Mouse (Mus musculus) urinary bladder, postnatal 14 days (tissue): Measurements from ENCODE around the gene Card11.

Experiments
- DNase-seq: peaks from one replicate; pipeline ENCODE4 v3.0.0; 2021; ENCODE audit warnings: low spot score

Gene Card11

DNA sequence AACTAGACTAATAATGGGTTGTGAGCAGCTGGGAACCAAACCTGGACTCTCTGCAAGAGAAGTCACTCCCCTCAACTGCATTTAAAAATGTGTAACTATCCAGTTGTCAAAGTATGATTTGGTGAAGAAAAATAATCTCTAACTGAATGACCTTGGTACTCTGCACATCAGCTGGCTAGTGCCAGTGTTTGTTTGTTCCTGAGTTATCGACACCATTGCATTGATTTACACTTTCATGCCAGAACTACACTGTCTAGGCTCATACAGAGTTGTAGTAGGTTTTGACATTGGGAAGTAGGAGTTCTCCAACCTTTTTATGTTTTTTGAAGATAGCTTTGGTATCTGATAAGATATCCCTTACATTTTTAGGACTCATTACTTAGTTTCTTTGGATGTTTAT is 81.9 kb downstream of the Card11 start:
- no peak for DNase-seq

GRCm38 (mm10) chr5:140917807-140918206 is 82.6 kb downstream of the Card11 start:
- no peak for DNase-seq

GRCm38 (mm10) chr5:140910841-140911240 is 89.5 kb downstream of the Card11 start:
- no peak for DNase-seq

DNA sequence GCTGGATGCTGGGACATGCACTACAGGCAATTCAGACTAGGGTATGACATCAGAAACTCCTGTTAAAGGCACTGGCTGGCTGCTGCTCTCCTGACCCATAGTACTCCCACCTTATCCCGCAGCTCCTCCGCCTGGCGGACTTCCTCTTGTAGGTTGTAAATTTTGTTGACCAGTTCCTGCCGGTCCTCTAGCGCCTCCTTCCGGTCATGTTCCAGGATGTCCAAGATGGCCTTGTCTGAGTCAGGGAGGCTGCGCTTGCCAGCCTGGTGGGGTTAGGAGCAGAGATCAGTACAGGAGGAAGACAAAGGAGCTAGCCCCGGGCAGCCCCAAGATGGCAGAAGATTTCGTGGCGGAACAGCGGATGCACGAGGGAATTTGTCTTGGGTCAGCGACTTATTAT is 99.5 kb downstream of the Card11 start:
- DNase-seq: peak; percentile 9

DNA sequence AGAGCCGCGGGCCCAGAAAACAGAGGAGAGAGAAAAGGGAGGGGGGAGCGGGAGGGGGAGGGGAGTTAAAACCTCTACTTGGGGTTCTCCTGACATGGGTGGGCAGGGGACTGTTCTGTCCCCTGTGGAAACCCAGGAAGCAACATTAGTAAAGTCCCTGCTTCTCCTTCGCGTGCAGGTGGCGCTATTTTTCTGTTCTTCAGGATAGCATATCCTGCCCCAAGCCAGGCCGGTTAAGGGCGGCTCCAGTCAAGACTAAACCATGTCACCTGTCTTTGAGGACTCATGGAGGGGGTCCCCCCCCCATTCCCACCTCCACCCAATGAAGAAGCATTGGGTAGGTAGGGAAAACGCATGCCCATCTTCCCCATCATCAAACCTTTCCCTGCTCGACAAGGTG is 109.3 kb downstream of the Card11 start:
- no peak for DNase-seq

DNA sequence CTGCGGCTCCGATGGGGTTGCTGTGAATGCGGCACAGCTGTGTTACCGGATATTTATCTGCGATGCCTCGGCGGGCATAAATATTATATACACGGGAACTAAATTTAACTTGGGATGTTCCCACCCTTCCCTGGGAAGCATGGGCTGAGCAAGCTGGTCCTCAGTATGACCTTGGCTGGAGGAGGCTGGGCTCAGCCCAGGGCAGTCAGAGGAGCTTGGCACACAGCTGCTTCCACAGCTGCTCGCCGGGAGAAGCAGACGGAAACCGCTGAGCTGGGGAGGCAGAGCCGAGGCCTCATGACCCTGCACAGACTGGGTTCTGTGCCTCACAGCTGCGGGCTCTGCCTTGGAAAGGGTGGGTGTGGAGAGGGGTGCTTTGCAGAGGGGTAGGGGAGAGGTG is 110.3 kb downstream of the Card11 start:
- peak; percentile 22 for DNase-seq

DNA sequence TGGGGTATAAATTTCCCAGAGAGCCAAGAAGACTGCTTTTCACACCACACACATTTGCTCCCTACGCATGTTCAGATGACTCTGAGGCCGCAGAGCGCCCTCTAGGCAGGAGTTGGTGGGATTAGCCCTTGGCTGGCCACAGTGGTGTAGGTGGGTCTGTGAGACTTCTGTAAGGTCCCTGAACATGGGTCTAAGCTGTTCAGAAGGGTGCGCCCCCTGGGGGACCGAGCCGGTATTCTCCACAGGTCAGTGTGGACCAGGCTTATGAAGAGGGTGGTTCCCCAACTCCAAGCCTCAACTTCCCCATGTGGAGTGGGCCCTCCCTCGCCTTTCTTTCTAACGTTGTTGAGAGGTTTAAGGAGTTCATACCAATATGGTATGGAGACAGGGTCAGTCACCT is 110.8 kb downstream of the Card11 start:
- DNase-seq: peak; percentile 43

- DNase-seq: no peak
These were observed 112.5 kb downstream of the Card11 start for GRCm38 (mm10) chr5:140887871-140888270.

DNA sequence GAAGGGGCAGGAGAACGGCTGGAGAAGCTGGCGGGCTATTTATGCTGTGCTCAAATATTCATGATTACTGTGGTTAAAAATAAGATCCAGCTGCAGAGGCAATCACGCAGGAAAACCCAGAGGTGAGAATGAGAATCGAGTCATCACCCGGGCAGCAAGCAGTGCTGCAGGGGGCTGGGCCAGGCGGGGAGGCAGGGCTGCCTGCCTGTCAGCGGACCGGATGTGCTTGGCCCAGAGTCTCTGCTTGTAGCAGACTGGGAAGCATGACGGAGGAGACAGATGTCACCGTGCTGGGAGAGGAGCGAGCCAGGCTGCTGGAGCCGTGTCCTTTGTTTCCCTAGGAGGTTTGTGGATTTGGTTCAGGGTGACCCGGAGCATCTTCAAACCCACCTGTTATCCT is 115.4 kb downstream of the Card11 start:
- no peak for DNase-seq

GRCm38 (mm10) chr5:140882391-140882790 is 118.0 kb downstream of the Card11 start:
- DNase-seq: no peak

GRCm38 (mm10) chr5:140880151-140880550 is 120.2 kb downstream of the Card11 start:
- DNase-seq: no peak

GRCm38 (mm10) chr5:140878644-140879043 is 121.7 kb downstream of the Card11 start:
- DNase-seq: no peak

DNA sequence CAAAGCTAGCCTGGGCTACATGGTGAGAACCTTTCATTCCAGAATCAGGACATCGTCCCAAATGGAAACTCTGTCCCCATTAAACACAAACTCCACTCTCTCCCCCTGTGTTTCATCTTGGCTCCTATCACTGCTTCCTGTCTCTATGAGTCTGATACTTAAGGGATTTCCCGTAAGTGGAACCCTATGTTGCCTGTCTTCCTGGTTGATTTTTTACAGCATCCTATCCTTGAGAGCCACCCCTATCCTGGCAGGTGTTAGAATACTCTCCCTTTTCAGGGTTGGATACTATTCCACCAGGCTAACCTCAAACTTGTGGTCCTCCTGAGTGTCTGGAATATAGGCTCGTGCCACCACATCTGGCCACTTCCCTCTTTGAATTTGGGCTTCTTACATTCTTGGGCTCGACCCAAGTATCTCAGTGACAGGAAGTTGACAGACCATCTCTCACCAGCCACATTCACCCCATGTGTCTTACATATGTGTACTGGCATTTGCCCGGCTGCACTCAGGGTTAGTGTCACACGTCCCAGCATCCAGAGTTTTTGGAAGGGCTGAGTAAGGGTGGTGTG is 126.6 kb downstream of the Card11 start:
- DNase-seq: no peak

DNA sequence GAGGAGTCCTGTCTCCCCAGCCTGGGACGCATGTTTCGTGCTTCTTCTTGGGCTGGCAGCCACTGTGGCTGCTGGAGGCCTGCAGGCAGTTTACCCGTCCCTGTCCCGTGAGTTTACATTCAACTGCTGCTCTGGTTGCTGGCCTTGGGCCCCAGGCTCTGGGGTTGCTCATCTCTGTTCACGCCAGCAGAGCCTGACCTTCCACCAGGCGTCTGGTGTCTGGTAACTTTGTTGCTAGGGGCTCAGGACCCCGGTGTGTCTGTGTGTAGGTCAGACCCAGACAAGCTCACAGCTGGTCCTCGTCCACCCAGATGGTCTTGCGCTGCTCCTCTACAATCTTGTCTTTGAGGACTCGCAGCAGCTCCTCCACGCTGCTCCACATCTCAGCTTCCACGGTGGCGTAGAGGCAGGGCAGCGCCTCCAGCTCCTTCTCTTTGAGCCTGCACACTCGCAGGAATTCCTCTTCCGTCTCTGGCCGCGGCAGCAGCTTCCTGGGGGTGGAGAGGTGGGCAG is 127.3 kb downstream of the Card11 start:
- DNase-seq: peak; percentile 17

- no peak for DNase-seq
These were observed 127.8 kb downstream of the Card11 start for GRCm38 (mm10) chr5:140872532-140873038.

GRCm38 (mm10) chr5:140871241-140871640 is 129.1 kb downstream of the Card11 start:
- no peak for DNase-seq

DNA sequence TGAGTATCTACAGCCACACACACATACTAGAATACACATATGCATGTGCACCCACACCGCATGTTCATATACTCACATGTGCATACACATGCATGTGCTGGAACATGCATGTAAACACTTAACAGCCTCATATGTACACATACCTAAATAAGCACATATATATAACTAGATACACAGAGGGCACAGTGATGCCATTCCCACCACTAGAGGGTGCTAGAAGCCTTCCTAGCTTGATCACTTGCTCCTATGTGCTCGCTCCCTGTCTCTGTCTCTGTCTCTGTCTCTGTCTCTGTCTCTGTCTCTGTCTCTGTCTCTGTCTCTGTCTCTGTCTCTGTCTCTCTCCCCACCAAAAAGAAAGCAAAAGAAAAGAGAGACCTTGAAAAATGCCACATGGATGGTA is 131.3 kb downstream of the Card11 start:
- DNase-seq: peak; percentile 59

DNA sequence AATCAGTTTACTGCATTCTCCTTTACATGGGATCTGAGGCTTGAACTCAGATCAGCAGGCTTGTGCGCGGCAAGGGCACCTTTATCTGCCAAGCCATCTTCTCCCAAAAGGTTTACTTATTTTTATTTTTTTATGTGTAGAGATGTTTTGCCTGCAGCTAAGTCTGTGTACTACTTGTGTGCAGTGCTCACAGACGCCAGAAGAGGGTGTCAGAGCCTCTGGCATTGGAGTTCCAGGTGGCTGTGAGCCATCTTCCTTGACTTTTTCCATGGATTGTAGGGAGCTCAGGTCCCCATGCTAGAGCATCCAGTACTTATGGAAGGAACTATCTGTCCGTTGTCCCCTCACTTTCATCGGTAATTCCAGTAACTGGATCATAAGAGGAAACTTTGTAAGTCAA is 140.7 kb downstream of the Card11 start:
- no peak for DNase-seq

GRCm38 (mm10) chr5:140858335-140858734 is 142.0 kb downstream of the Card11 start:
- DNase-seq: no peak

DNA sequence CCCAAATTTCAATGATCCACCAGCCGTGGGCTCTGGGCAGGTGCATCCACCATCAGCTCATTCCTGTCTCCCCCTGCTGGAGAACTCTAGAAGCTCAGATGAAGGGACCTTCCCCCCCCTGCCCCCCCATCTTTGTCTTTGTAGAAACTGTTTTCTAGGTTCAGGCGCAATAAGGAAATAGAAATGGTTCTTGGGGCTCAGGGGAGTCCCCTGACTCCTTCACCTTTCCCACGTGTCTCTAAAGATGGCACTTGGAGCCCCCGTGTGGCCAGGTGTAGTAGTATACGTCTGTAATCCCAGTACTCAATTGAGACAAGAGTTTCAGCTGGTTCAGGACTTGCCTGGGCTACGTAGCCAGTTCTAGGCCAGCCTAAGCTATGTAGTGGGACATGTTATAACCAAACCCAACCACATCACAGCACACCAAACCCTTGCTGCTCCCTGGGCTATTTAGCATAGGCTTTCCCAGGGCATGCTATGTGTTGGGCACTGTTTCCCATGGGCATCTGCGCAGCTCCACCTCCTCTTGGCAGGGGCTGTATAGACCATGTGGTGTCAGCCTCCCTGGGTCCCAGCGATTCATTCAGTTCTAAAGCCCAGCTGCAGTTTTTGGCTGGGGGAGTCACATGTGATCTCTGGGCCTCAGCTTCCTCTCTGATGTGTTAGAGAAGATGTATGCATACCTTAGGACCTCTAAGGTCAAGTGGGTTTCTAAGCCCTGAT is 142.8 kb downstream of the Card11 start:
- no peak for DNase-seq

DNA sequence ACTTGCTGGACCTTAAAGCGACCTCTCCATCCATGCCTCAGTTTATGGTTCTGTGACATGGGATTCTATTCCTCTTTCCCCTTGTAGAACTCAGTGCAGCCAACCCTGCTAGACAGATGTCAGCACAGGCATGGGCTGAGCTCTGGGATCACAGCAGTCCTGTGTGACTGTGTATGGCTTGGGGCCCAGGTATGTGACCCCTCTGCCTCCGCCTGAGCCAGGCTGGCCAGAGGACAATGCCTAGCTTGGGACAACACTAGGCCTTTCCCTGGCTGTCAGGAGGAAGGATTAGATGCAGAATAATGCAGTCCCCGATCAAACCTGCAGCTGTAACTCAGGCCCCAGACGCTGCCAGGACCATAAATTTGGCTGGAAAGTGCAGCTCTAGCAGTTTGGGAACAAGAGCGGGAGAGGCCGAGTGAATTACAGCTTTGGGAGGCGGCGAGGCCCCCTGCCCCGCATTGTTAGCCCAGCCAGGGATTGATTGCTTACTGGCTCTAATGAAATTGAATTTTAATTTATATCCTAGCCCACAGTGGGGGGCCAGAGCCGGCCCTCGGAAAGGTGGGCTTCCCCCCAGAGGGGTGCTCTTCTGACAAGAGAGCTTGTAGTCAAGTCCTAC is 144.4 kb downstream of the Card11 start:
- DNase-seq: no peak

GRCm38 (mm10) chr5:140854700-140855099 is 145.7 kb downstream of the Card11 start:
- DNase-seq: no peak

- DNase-seq: no peak
These were observed 146.7 kb downstream of the Card11 start for GRCm38 (mm10) chr5:140853723-140854122.
